Mouse (Mus musculus): Measurements from ENCODE around the gene Zfyve27.

Zfyve27 gene

GRCm38 (mm10) chr19:42163764-42164163 is at the start of gene Zfyve27:
TSS of gene Zfyve27 (plus strand) at chr19:42163951.
- no peak for DNase-seq (ENCODE audit: low spot score)

- DNase-seq (ENCODE audit: low spot score), result no peak
These were observed 47.9 kb upstream of the Zfyve27 start for GRCm38 (mm10) chr19:42115783-42116335.

- no peak for DNase-seq (ENCODE audit: low spot score)
These were observed 45.6 kb upstream of the Zfyve27 start for GRCm38 (mm10) chr19:42118142-42118541.

- DNase-seq (ENCODE audit: low spot score), result no peak
These were observed 45.2 kb upstream of the Zfyve27 start for GRCm38 (mm10) chr19:42118596-42118995.

GRCm38 (mm10) chr19:42120451-42120850 is 43.3 kb upstream of the Zfyve27 start:
- no peak for DNase-seq (ENCODE audit: low spot score)

GRCm38 (mm10) chr19:42124684-42125083 is 39.1 kb upstream of the Zfyve27 start:
- no peak for DNase-seq (ENCODE audit: low spot score)

GRCm38 (mm10) chr19:42125501-42126218 is 38.1 kb upstream of the Zfyve27 start:
- no peak for DNase-seq (ENCODE audit: low spot score)

GRCm38 (mm10) chr19:42126219-42126605 is 37.5 kb upstream of the Zfyve27 start:
- DNase-seq (ENCODE audit: low spot score), result no peak

- DNase-seq (ENCODE audit: low spot score), result no peak
These were observed 36.7 kb upstream of the Zfyve27 start for GRCm38 (mm10) chr19:42127024-42127423.

- DNase-seq (ENCODE audit: low spot score), result no peak
These were observed 35.6 kb upstream of the Zfyve27 start for GRCm38 (mm10) chr19:42128052-42128740.

- DNase-seq (ENCODE audit: low spot score), result peak; percentile 99
These were observed 34.8 kb upstream of the Zfyve27 start, which contains the start of gene Avpi1 for GRCm38 (mm10) chr19:42128787-42129508. TSS of gene Avpi1 (minus strand) at chr19:42129059.

- peak; percentile 21 for DNase-seq (ENCODE audit: low spot score)
These were observed 34.0 kb upstream of the Zfyve27 start for GRCm38 (mm10) chr19:42129509-42130293.

GRCm38 (mm10) chr19:42130294-42130606 is 33.5 kb upstream of the Zfyve27 start:
- DNase-seq (ENCODE audit: low spot score), result no peak

- no peak for DNase-seq (ENCODE audit: low spot score)
These were observed 32.6 kb upstream of the Zfyve27 start for GRCm38 (mm10) chr19:42131101-42131500.

GRCm38 (mm10) chr19:42135070-42135469 is 28.7 kb upstream of the Zfyve27 start:
- DNase-seq (ENCODE audit: low spot score), result no peak

GRCm38 (mm10) chr19:42136126-42136525 is 27.6 kb upstream of the Zfyve27 start:
- DNase-seq (ENCODE audit: low spot score), result no peak

GRCm38 (mm10) chr19:42137167-42137672 is 26.5 kb upstream of the Zfyve27 start:
- DNase-seq (ENCODE audit: low spot score), result no peak

- no peak for DNase-seq (ENCODE audit: low spot score)
These were observed 25.1 kb upstream of the Zfyve27 start for GRCm38 (mm10) chr19:42138517-42139285.

GRCm38 (mm10) chr19:42139724-42140517 is 23.8 kb upstream of the Zfyve27 start:
- DNase-seq (ENCODE audit: low spot score), result no peak

GRCm38 (mm10) chr19:42141998-42142397 is 21.8 kb upstream of the Zfyve27 start:
- no peak for DNase-seq (ENCODE audit: low spot score)
